Mouse (Mus musculus) neural tube, embryonic 15.5 days (tissue): ENCODE results near the gene Mrc1. TPM values are rescaled to one million over a fixed set of nuclear protein-coding genes. Genes with fewer than 3 reads are reported as not detected.
"Not testable (repeated sequence)": the region's sequence is repeated elsewhere in the genome, so short reads cannot be mapped to it uniquely, and the experiment has no call there.

Experiments used
- ATAC-seq: fragments of 200-750 bp; cut with Nextera tagmentation; 2 replicates; pipeline ENCODE4 v1.8.0; 2017; ENCODE audit warnings: mild to moderate bottlenecking, moderate TSS enrichment, moderate library complexity; ENCODE audit not compliant: low FRiP score
- H3K27ac ChIP-seq: fragments of 300-500 bp; sonication (generic); replicated peaks from 2 replicates; pipeline ENCODE4 v1.5.1; 2015; ENCODE audit warnings: mild to moderate bottlenecking, inconsistent platforms
- H3K27me3 ChIP-seq: fragments of 300-500 bp; sonication (generic); replicated peaks from 2 replicates; pipeline ENCODE4 v1.6.1; 2015; ENCODE audit warnings: inconsistent platforms
- H3K36me3 ChIP-seq: fragments of 300-500 bp; sonication (generic); 2 replicates; pipeline ENCODE4 v1.6.1; 2015; ENCODE audit warnings: inconsistent platforms
- H3K4me1 ChIP-seq: fragments of 300-500 bp; sonication (generic); 2 replicates; pipeline ENCODE4 v1.6.1; 2015; ENCODE audit warnings: inconsistent platforms
- H3K4me2 ChIP-seq: fragments of 300-500 bp; sonication (generic); 2 replicates; pipeline ENCODE4 v1.6.1; 2015; ENCODE audit warnings: inconsistent platforms, mild to moderate bottlenecking, moderate library complexity
- H3K4me3 ChIP-seq: fragments of 300-500 bp; sonication (generic); replicated peaks from 2 replicates; pipeline ENCODE4 v1.5.1; 2015; ENCODE audit warnings: mild to moderate bottlenecking, inconsistent platforms
- H3K9ac ChIP-seq: fragments of 300-500 bp; sonication (generic); replicated peaks from 2 replicates; pipeline ENCODE4 v1.6.1; 2015; ENCODE audit warnings: mild to moderate bottlenecking, inconsistent platforms
- H3K9me3 ChIP-seq: fragments of 300-500 bp; sonication (generic); replicated peaks from 2 replicates; pipeline ENCODE4 v1.6.1; 2016; ENCODE audit warnings: inconsistent platforms
- WGBS: fragments of 180-500 bp; shearing (Covaris S2); methylation state at CpG from one replicate; pipeline ENCODE4 v1.1.7; 2015; ENCODE audit warnings: mixed read lengths; 5-methylcytosine and 5-hydroxymethylcytosine counted together
- polyA plus RNA-seq: library from polyadenylated mRNA; unstranded; fragments of >200 nt; fragmentation: Nextera tagmentation; extraction: Ambion mirVana; gene quantifications from 2 replicates; pipeline ENCODE4 v1.2.1, GENCODE M21; 2015

Mrc1 gene
- polyA plus RNA-seq, result 4.2 and 4.5 TPM in 2 replicates

GRCm38 (mm10) chr2:14229149-14229548, at the start of gene Mrc1:
TSS of gene Mrc1 (plus strand) at chr2:14229392.
- Histone ChIP-seq H3K9ac (no peak within 1 kb of the TSS), H3K4me2 (no peak within 1 kb of the TSS), H3K4me3 (no peak within 1 kb of the TSS), H3K36me3 (no peaks in the 10 kb centered on the region), H3K9me3 (no peaks in the 10 kb centered on the region), H3K4me1 (no peaks in the 10 kb centered on the region), H3K27ac (no peak within 1 kb of the TSS), H3K27me3 (no peaks in the 10 kb centered on the region)
- ATAC-seq, result no peak
- 60% methylated on average over 3 of the region's 3 CpGs for WGBS

GRCm38 (mm10) chr2:14184375-14184774, 44.8 kb upstream of the Mrc1 start:
- H3K36me3 ChIP-seq, result no peaks in the 10 kb centered on the region
- H3K4me1 ChIP-seq, result no peaks in the 10 kb centered on the region
- no peak overlapping the region for H3K27ac ChIP-seq
- H3K4me2 ChIP-seq, result no peak overlapping the region
- no peaks in the 10 kb centered on the region for H3K9me3 ChIP-seq
- no peak overlapping the region for H3K4me3 ChIP-seq
- no peak for ATAC-seq
- no peak overlapping the region for H3K9ac ChIP-seq
- no peaks in the 10 kb centered on the region for H3K27me3 ChIP-seq

- 81% methylated on average over 4 of the region's 4 CpGs for WGBS
- no peak overlapping the region for H3K4me2 ChIP-seq
- no peak for ATAC-seq
Measured at GRCm38 (mm10) chr2:14190684-14191083, 38.5 kb upstream of the Mrc1 start.

GRCm38 (mm10) chr2:14191601-14192000, 37.6 kb upstream of the Mrc1 start:
- H3K4me1 ChIP-seq, result no peaks in the 10 kb centered on the region
- no peaks in the 10 kb centered on the region for H3K9me3 ChIP-seq
- H3K27ac ChIP-seq, result no peak overlapping the region
- H3K9ac ChIP-seq, result no peak overlapping the region
- 88% methylated on average over 4 of the region's 4 CpGs for WGBS
- no peak for ATAC-seq
- H3K4me2 ChIP-seq, result no peak overlapping the region
- H3K4me3 ChIP-seq, result no peak overlapping the region
- no peaks in the 10 kb centered on the region for H3K36me3 ChIP-seq
- no peaks in the 10 kb centered on the region for H3K27me3 ChIP-seq

More at GRCm38 (mm10) chr2:14190684-14191083, 38.5 kb upstream of the Mrc1 start:
- no peak overlapping the region for H3K27ac ChIP-seq
- no peaks in the 10 kb centered on the region for H3K36me3 ChIP-seq
- no peak overlapping the region for H3K9ac ChIP-seq
- no peaks in the 10 kb centered on the region for H3K4me1 ChIP-seq
- no peaks in the 10 kb centered on the region for H3K9me3 ChIP-seq
- no peak overlapping the region for H3K4me3 ChIP-seq
- H3K27me3 ChIP-seq, result no peaks in the 10 kb centered on the region

GRCm38 (mm10) chr2:14192046-14192445, 37.1 kb upstream of the Mrc1 start:
- WGBS, result 83% methylated on average over 6 of the region's 6 CpGs
- H3K9me3 ChIP-seq, result no peaks in the 10 kb centered on the region
- no peak overlapping the region for H3K9ac ChIP-seq
- no peak overlapping the region for H3K27ac ChIP-seq
- H3K27me3 ChIP-seq, result no peaks in the 10 kb centered on the region
- no peak for ATAC-seq
- H3K4me3 ChIP-seq, result no peak overlapping the region
- H3K4me1 ChIP-seq, result no peaks in the 10 kb centered on the region
- no peak overlapping the region for H3K4me2 ChIP-seq
- H3K36me3 ChIP-seq, result no peaks in the 10 kb centered on the region

GRCm38 (mm10) chr2:14198325-14198903, 30.8 kb upstream of the Mrc1 start:
- not testable (repeated sequence) for H3K27ac ChIP-seq, H3K4me3 ChIP-seq, H3K9ac ChIP-seq, H3K27me3 ChIP-seq, ATAC-seq, H3K4me2 ChIP-seq, H3K36me3 ChIP-seq, H3K9me3 ChIP-seq, H3K4me1 ChIP-seq
- 67% methylated on average over 1 of the region's 2 CpGs for WGBS

- H3K36me3 ChIP-seq, result no peaks in the 10 kb centered on the region
- H3K4me3 ChIP-seq, result no peak overlapping the region
- no peaks in the 10 kb centered on the region for H3K9me3 ChIP-seq
- ATAC-seq, result no peak
- H3K4me1 ChIP-seq, result no peaks in the 10 kb centered on the region
- H3K9ac ChIP-seq, result no peak overlapping the region
- no peaks in the 10 kb centered on the region for H3K27me3 ChIP-seq
- no peak overlapping the region for H3K4me2 ChIP-seq
- no peak overlapping the region for H3K27ac ChIP-seq
- 45% methylated on average over 2 of the region's 2 CpGs for WGBS
Measured at GRCm38 (mm10) chr2:14199621-14200020, 29.6 kb upstream of the Mrc1 start.

- not testable (repeated sequence) for H3K36me3 ChIP-seq
Measured at GRCm38 (mm10) chr2:14200879-14201445, 28.2 kb upstream of the Mrc1 start.

GRCm38 (mm10) chr2:14204308-14204707, 24.9 kb upstream of the Mrc1 start:
- H3K27me3 ChIP-seq, result no peaks in the 10 kb centered on the region

More at GRCm38 (mm10) chr2:14200879-14201445, 28.2 kb upstream of the Mrc1 start:
- not testable (repeated sequence) for H3K4me3 ChIP-seq, H3K27me3 ChIP-seq, H3K9me3 ChIP-seq, ATAC-seq, H3K9ac ChIP-seq, H3K27ac ChIP-seq, H3K4me2 ChIP-seq, H3K4me1 ChIP-seq
- no CpG with 5 or more reads among the region's 2 CpGs for WGBS

GRCm38 (mm10) chr2:14206798-14207197, 22.4 kb upstream of the Mrc1 start:
- Histone ChIP-seq H3K9ac (no peak overlapping the region), H3K27ac (no peak overlapping the region), H3K4me3 (no peak overlapping the region), H3K4me1 (no peaks in the 10 kb centered on the region), H3K36me3 (no peaks in the 10 kb centered on the region), H3K4me2 (no peak overlapping the region), H3K9me3 (no peaks in the 10 kb centered on the region), H3K27me3 (no peaks in the 10 kb centered on the region)
- 80% methylated on average over 4 of the region's 4 CpGs for WGBS
- ATAC-seq, result no peak

More at GRCm38 (mm10) chr2:14204308-14204707, 24.9 kb upstream of the Mrc1 start:
- H3K4me2 ChIP-seq, result no peak overlapping the region
- H3K4me1 ChIP-seq, result no peaks in the 10 kb centered on the region
- no peak overlapping the region for H3K4me3 ChIP-seq
- WGBS, result 94% methylated on average over 1 of the region's 1 CpGs
- no peak overlapping the region for H3K27ac ChIP-seq
- H3K36me3 ChIP-seq, result no peaks in the 10 kb centered on the region
- no peaks in the 10 kb centered on the region for H3K9me3 ChIP-seq
- ATAC-seq, result no peak
- H3K9ac ChIP-seq, result no peak overlapping the region

- 87% methylated on average over 1 of the region's 1 CpGs for WGBS
- H3K4me3 ChIP-seq, result no peak overlapping the region
- no peaks in the 10 kb centered on the region for H3K36me3 ChIP-seq
- no peak overlapping the region for H3K9ac ChIP-seq
- ATAC-seq, result no peak
- no peaks in the 10 kb centered on the region for H3K27me3 ChIP-seq
- no peak overlapping the region for H3K27ac ChIP-seq
- H3K4me1 ChIP-seq, result no peaks in the 10 kb centered on the region
- H3K4me2 ChIP-seq, result no peak overlapping the region
- no peaks in the 10 kb centered on the region for H3K9me3 ChIP-seq
Measured at GRCm38 (mm10) chr2:14210731-14211130, 18.5 kb upstream of the Mrc1 start.

- no peak overlapping the region for H3K4me3 ChIP-seq
Measured at GRCm38 (mm10) chr2:14211606-14212005, 17.6 kb upstream of the Mrc1 start.

More at GRCm38 (mm10) chr2:14211606-14212005, 17.6 kb upstream of the Mrc1 start:
- H3K27ac ChIP-seq, result no peak overlapping the region
- H3K4me2 ChIP-seq, result no peak overlapping the region
- no peaks in the 10 kb centered on the region for H3K9me3 ChIP-seq
- no peaks in the 10 kb centered on the region for H3K4me1 ChIP-seq
- H3K27me3 ChIP-seq, result no peaks in the 10 kb centered on the region
- no peaks in the 10 kb centered on the region for H3K36me3 ChIP-seq
- no peak for ATAC-seq
- no peak overlapping the region for H3K9ac ChIP-seq
